Mouse (Mus musculus) heart, postnatal 10 days (tissue): Measurements from ENCODE around the gene Hsf2bp. TPM values are rescaled to one million over a fixed set of nuclear protein-coding genes. Genes with fewer than 3 reads are reported as not detected.

Source experiments
- DNase-seq, 2 experiments: peaks; one replicate each; pipeline ENCODE4 v3.0.0; 2021
- intact Hi-C: fragments of 180-260 bp; cut with DNase I; formaldehyde crosslinking; loops from one replicate; pipeline ENCODE4 v1.15.1; 2025
- total RNA-seq, 2 experiments: library from RNA; stranded (reverse); gene quantifications; 2 replicates each; pipeline ENCODE4 v1.2.3; 2021

Hsf2bp gene
- total RNA-seq, 2 experiments from 2014 or later: 0.69 to 0.97 TPM

- DNase-seq: peak; percentile 38 to 40
- intact Hi-C loops: loop anchor here (5.0 kb wide), 2 partner anchors 78 to 257 kb away; no protein-coding TSS in a partner anchor
These were observed 92.1 kb downstream of the Hsf2bp start for GRCm38 (mm10) chr17:31943881-31944539.

- DNase-seq: no peak
- intact Hi-C loops: loop anchor here (5.0 kb wide), 2 partner anchors 81 to 254 kb away; no protein-coding TSS in a partner anchor
These were observed 94.5 kb downstream of the Hsf2bp start for GRCm38 (mm10) chr17:31941616-31942015.

GRCm38 (mm10) chr17:31940607-31941006 lies 95.5 kb downstream of the Hsf2bp start:
- DNase-seq: no peak
- intact Hi-C loops: loop anchor here (5.0 kb wide), 2 partner anchors 82 to 253 kb away; no protein-coding TSS in a partner anchor

GRCm38 (mm10) chr17:31939292-31940060 lies 96.7 kb downstream of the Hsf2bp start:
- DNase-seq: no peak
- intact Hi-C loops: loop anchor here (5.0 kb wide), 2 partner anchors 83 to 252 kb away; no protein-coding TSS in a partner anchor

- DNase-seq: no peak
- intact Hi-C loops: no loop called here
These were observed 97.4 kb downstream of the Hsf2bp start for GRCm38 (mm10) chr17:31938539-31939260.

GRCm38 (mm10) chr17:31937141-31937554 lies 99.0 kb downstream of the Hsf2bp start:
- intact Hi-C loops: loop anchor here (1.0 kb wide), 1 partner anchor 81 kb away; no protein-coding TSS in a partner anchor
- peak; percentile 75 to 84 for DNase-seq

- DNase-seq: peak in 1 of 2 experiments; percentile 5
- intact Hi-C loops: no loop called here
These were observed 100.3 kb downstream of the Hsf2bp start for GRCm38 (mm10) chr17:31935841-31936240.

GRCm38 (mm10) chr17:31935091-31935830 lies 100.9 kb downstream of the Hsf2bp start:
- peak in 1 of 2 experiments; percentile 4 for DNase-seq
- intact Hi-C loops: no loop called here

- intact Hi-C loops: no loop called here
- no peak for DNase-seq
These were observed 102.2 kb downstream of the Hsf2bp start for GRCm38 (mm10) chr17:31933956-31934355.

GRCm38 (mm10) chr17:31931499-31931898 lies 104.7 kb downstream of the Hsf2bp start:
- intact Hi-C loops: no loop called here
- peak; percentile 70 to 72 for DNase-seq

- intact Hi-C loops: no loop called here
- DNase-seq: peak; percentile 54 to 63
These were observed 106.1 kb downstream of the Hsf2bp start for GRCm38 (mm10) chr17:31929844-31930715.

GRCm38 (mm10) chr17:31929032-31929431 lies 107.1 kb downstream of the Hsf2bp start:
- DNase-seq: no peak
- intact Hi-C loops: no loop called here

- intact Hi-C loops: no loop called here
- DNase-seq: no peak
These were observed 108.1 kb downstream of the Hsf2bp start for GRCm38 (mm10) chr17:31927895-31928626.

GRCm38 (mm10) chr17:31924229-31924628 lies 111.9 kb downstream of the Hsf2bp start:
- no peak for DNase-seq
- intact Hi-C loops: no loop called here

- no peak for DNase-seq
- intact Hi-C loops: no loop called here
These were observed 112.7 kb downstream of the Hsf2bp start for GRCm38 (mm10) chr17:31923310-31923970.

GRCm38 (mm10) chr17:31920589-31921190 lies 115.5 kb downstream of the Hsf2bp start:
- DNase-seq: no peak
- intact Hi-C loops: no loop called here

GRCm38 (mm10) chr17:31919599-31919998 lies 116.5 kb downstream of the Hsf2bp start:
- intact Hi-C loops: no loop called here
- DNase-seq: no peak

- intact Hi-C loops: no loop called here
- DNase-seq: no peak
These were observed 117.8 kb downstream of the Hsf2bp start for GRCm38 (mm10) chr17:31918374-31918773.
